Mouse (Mus musculus): ENCODE data around the gene Mcm9.
"Not testable (repeated sequence)": the region's sequence is repeated elsewhere in the genome, so short reads cannot be mapped to it uniquely, and the experiment has no call there.

The Mcm9 gene

GRCm38 (mm10) chr10:53630339-53630738 is at the start of gene Mcm9:
Gene Mcm9 (minus strand): TSS chr10:53630439.
- ATAC-seq (ENCODE audit: insufficient number of reproducible peaks, low FRiP score, low TSS enrichment), result peak; percentile 0; the same call in 1 of the 2 replicates

- ATAC-seq (ENCODE audit: insufficient number of reproducible peaks, low FRiP score, low TSS enrichment), result no peak
Observed at GRCm38 (mm10) chr10:53661788-53662187, 31.5 kb upstream of the Mcm9 start.

GRCm38 (mm10) chr10:53654239-53654638 is 24.0 kb upstream of the Mcm9 start:
- not testable (repeated sequence) for ATAC-seq (ENCODE audit: insufficient number of reproducible peaks, low FRiP score, low TSS enrichment)

GRCm38 (mm10) chr10:53650683-53651082 is 20.4 kb upstream of the Mcm9 start:
- no peak for ATAC-seq (ENCODE audit: insufficient number of reproducible peaks, low FRiP score, low TSS enrichment)

GRCm38 (mm10) chr10:53641507-53641906 is 11.3 kb upstream of the Mcm9 start:
- peak; percentile 78 for ATAC-seq (ENCODE audit: insufficient number of reproducible peaks, low FRiP score, low TSS enrichment)

DNA sequence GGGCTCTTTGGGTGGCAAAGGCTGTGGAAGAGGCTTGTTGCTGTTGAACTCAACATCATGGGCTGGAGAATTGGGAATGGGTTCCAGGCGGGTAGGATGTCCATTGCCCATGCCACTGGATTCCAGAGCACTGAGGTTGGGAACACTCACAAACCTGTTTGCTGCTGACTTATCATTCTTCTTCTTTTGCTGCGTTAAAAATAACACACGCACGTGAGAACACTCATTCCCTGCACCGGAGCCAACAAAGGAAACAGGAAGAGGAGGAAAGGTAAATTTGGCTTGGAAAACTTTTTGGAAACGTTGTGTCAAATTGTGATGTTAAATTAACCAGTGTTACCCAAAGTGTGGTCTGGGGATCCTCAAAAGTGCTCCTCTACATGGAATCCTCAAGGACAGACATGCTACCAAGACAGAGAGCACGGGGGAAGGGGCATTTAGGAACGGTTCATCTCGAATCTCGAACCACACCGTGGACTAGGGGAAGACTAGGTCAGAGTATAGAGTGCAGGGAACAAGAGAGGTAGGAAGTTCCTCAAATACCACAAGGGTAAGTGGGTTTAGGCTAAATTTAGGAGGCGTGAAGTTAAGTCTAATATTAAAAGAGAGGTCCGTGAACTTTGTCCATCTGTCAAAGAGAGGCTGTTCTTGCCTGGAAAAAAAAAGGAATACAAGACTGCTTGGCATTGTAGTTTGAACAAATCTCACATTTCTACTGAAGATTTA is 5.2 kb upstream of the Mcm9 start:
- no peak for ATAC-seq (ENCODE audit: insufficient number of reproducible peaks, low FRiP score, low TSS enrichment)

- ATAC-seq (ENCODE audit: insufficient number of reproducible peaks, low FRiP score, low TSS enrichment), result no peak
Observed at GRCm38 (mm10) chr10:53634160-53634559, 3.9 kb upstream of the Mcm9 start.

- ATAC-seq (ENCODE audit: insufficient number of reproducible peaks, low FRiP score, low TSS enrichment), result peak; percentile 91
Observed at GRCm38 (mm10) chr10:53629918-53630250, 355 bp downstream of the Mcm9 start.

DNA sequence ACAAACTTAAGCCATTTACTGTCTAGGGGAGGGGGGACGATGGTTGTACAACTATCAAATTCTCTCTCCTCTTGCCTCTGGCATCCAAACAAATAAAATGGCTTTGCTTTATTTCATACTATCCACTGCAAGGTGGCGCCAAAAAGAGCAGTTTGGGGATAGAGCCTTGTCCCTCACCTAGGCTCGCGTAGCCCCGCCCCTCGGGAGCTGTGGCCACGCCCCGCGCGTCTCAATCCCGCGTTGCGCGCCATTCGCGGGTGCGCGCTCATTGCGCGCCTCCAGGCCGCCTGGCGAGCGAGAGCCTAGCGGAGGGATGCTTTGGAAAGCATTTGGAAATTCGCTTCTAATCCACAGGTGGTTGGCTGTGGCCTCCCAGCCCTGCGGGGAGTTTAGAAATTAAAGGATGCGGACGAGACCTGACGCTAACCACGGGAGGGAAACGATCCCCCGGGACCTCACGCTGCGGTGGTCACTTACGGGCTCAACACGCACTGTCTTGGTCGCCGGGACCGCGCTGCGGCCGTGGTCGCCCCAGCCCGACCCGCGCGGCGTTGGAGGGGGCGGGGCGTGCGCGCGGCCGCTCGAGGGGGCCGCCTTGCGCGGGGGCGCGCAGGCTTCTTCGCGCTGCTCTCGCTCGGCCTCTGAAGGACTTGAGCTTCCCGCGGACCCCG is 857 bp downstream of the Mcm9 start:
- peak; percentile 80 for ATAC-seq (ENCODE audit: insufficient number of reproducible peaks, low FRiP score, low TSS enrichment)

- no peak for ATAC-seq (ENCODE audit: insufficient number of reproducible peaks, low FRiP score, low TSS enrichment)
Observed at GRCm38 (mm10) chr10:53615850-53616616, 14.2 kb downstream of the Mcm9 start.

DNA sequence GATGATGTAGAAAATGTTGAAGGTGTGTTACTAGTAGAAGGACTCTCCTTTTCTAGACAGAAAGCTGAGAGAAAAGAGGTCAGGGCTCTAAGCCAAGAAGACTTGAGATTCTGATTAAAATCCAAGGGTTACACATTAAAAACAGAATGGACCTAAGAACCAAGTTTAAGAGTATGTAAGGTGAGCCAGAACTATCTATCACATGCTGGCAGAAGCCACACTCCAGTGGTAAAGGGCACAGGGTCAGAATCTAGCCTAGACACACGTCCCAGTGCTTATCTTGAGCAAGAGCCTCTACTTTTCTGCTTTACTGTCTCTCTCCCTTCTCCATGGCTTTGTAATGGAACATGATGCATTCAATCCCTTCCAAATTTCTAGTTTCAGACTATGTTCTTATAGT is 16.3 kb downstream of the Mcm9 start:
- no peak for ATAC-seq (ENCODE audit: insufficient number of reproducible peaks, low FRiP score, low TSS enrichment)

DNA sequence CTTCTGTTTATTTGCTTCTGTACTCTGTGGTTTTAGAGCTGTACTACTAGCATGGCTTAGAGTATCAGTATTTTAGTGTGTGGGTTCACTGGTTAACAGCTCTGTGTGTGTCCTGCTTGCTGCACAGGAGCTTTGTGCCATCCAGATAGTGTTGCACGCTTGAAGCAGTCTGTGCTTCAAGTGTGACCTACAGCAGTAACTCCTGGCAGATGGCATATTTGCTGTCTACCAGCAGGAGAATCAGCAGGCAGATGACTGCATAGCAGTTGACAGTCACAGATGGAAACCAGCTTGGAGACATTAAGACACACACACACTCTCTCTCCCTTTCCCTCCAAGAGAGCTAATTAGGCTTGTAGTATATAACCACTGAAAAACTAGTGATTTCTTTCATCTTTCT is 18.1 kb downstream of the Mcm9 start:
- peak; percentile 98 for ATAC-seq (ENCODE audit: insufficient number of reproducible peaks, low FRiP score, low TSS enrichment)

GRCm38 (mm10) chr10:53608274-53608673 is 22.0 kb downstream of the Mcm9 start:
- no peak for ATAC-seq (ENCODE audit: insufficient number of reproducible peaks, low FRiP score, low TSS enrichment)

- ATAC-seq (ENCODE audit: insufficient number of reproducible peaks, low FRiP score, low TSS enrichment), result no peak
Observed at GRCm38 (mm10) chr10:53605328-53605727, 24.9 kb downstream of the Mcm9 start.

GRCm38 (mm10) chr10:53598821-53599220 is 31.4 kb downstream of the Mcm9 start:
- ATAC-seq (ENCODE audit: insufficient number of reproducible peaks, low FRiP score, low TSS enrichment), result no peak

DNA sequence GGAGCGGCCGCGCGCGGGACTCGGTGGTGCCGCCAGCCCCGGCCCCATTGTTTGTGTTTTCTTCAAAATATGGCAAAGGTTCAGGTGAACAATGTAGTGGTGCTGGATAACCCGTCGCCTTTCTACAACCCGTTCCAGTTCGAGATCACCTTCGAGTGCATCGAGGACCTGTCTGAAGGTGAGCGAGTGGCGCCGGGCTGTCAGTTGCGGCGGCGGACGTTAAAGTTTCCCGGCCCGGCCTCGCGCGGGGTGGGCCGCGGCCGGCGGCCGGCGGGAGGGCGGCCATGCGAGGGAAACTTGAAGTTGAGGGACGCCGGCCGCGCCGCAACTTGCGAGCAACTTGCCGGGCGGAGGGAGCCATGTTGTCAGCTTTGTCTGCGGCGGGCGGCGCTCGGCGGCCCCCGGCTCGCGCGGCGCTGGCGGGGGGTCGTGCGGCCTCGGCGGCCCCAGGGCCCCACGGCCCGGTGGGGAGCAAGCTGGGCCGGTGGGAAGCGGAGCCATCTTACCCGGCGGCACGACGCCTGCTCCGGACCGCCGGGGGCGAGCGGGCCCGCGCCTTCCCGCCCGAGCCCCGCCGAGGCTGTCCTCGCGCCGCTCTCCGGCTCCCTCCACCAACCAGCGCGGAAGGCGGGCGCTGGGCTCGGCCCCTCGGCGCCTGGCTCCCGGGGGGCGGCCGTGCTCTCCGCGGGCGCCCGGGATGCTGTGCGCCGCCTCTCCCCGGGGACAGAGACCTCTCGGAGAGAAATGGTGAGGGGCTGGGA is 32.9 kb downstream of the Mcm9 start:
- peak; percentile 27 for ATAC-seq (ENCODE audit: insufficient number of reproducible peaks, low FRiP score, low TSS enrichment)

- ATAC-seq (ENCODE audit: insufficient number of reproducible peaks, low FRiP score, low TSS enrichment), result peak; percentile 97
Observed at GRCm38 (mm10) chr10:53596677-53597120, 33.5 kb downstream of the Mcm9 start, which contains the start of gene Asf1a. Gene Asf1a (plus strand): TSS chr10:53596757.

GRCm38 (mm10) chr10:53595744-53596676 is 34.2 kb downstream of the Mcm9 start:
- ATAC-seq (ENCODE audit: insufficient number of reproducible peaks, low FRiP score, low TSS enrichment), result peak; percentile 69; the same call in 1 of the 2 replicates

DNA sequence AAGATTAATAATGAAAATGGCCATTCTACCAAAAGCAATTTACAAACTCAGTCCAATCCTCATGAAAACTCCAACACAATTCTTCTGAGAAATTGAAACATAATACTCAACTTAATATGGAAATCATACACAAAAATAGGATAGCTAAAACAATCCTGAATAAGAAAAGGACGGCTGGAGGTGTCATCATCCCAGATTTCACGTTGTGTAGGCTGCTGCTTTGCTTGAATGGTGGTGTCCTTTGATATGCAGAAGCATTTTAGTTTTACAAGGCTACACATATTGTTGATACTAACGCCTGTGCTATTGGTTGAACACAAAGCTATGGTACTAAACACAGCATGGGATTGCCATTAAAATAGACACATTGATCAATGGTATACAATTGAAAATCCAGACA is 44.5 kb downstream of the Mcm9 start:
- no peak for ATAC-seq (ENCODE audit: insufficient number of reproducible peaks, low FRiP score, low TSS enrichment)

Data from cerebellum, adult (tissue).